Mouse (Mus musculus): Measurements from ENCODE around the gene Cope.

- no peak for TF ChIP-seq POLR2A (IDR thresholded peaks at IDR 0.05; ENCODE audit: borderline replicate concordance, insufficient read depth, low read length)
- peak; percentile 12; the same call in 1 of the 2 replicates for TF ChIP-seq CTCF (IDR thresholded peaks at IDR 0.05; ENCODE audit: borderline replicate concordance, insufficient read depth, low read depth, low read length)
These were observed 47.7 kb upstream of the Cope start for GRCm38 (mm10) chr8:70254628-70255027.
